Mouse (Mus musculus): ENCODE results near the gene Fetub. TPM values are rescaled to one million over a fixed set of nuclear protein-coding genes. Genes with fewer than 3 reads are reported as not detected.

The Fetub gene
- under 1 TPM in 1 of 4 experiments, not detected in 3; 0.62 TPM for total RNA-seq (2022)

DNA sequence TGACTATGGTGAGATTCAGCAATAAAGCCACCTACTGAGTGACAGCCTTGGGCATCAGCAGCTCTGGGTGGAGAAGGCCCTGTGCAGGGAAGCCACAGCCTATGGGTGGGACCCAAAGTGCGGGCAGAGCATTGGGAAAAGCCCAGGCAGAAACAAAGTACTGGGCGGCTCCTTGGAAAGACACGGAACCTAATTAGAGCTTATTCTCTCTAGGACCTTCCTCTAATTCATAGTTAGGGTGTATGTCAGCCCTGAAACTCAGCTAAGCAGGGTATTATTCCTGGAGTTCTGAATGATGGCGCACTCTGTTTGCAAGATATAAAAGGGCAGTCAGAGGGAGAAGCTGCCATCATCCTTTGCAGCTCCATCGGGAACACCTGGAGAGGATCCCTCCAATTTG, at the start of gene Fetub:
TSS of gene Fetub (plus strand) at position 301 of the 400 bp plus-strand sequence.
- DNase-seq (ENCODE audit: low spot score in 2 of 2), result no peak

DNA sequence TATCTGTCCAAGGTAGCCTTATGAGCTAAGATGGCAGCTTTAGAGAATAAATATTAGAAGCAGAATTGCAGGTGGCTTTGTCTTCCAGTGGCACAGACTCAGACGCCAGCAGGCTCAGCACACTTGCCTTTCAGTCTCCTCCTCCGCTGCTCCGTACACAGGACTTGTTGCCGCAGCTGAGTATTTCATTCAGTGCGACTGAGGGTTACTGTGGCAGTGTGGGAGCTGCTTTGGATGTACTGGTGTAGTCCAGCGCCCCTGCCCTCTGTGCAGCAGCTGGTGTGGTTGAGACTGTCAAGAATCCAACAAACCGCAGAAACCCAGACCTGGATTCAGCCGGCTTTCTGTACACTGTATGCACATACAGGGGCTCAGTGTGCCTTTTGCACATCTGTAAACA, 45.7 kb upstream of the Fetub start:
- DNase-seq (ENCODE audit: low spot score in 2 of 2), result no peak

DNA sequence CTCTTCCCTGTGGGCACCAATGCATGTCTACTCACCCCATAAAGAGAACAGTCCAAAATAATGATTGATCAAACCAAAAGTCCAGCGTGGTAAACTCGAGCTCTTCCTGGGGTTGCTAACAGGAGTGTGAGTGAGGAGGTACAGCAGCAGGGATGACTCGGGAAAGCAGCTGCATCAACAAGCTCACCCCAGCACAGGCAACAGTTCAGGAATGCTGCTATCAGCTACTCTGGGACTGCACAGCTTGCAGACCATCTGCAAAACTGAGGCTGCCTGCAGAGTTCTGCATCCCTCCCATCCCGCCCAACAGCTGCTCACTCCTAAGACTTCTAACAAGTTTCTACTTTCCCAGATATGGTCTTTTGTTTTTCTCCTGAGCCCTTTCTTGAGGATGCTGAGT, 44.8 kb upstream of the Fetub start:
- DNase-seq (ENCODE audit: low spot score in 2 of 2), result no peak

DNA sequence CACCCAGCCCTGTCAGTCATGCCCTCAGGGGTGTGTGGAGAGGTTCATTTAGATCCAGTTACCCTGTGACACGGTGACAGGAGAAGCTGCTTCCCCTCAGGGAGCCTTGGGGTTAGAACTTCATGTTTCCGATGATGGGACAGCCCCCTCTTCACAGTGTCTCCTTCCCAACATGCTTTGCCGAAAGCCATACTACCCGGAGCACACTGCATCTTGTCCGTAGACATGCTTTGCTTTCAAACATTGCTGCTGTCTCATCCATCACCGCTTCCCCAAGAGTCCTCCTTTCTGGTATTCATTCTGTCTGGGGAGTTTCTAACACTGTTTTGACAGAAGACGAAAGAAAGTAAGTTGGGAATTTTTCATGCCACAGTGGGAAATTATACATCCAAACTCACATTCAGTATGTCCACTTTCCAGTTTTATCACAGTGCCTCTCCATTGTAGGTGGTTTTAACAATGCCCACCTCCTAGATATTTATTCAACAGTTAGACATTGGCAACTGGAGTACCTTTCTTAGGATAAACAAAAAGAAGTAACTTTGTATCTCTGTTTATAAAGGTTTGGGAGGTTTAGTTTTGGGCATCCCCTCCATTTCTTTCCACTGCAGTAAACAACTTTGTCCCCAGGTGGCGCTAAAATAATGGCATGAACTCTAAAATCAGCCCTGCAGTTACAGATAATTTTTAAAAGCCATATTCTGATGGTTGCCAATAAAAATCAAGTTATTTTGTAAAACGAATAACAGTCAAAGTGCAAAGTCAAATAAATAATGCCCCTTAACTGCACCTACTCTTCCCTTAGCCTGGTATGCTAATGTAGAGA, 41.7 kb upstream of the Fetub start:
- no peak for DNase-seq (ENCODE audit: low spot score in 2 of 2)

DNA sequence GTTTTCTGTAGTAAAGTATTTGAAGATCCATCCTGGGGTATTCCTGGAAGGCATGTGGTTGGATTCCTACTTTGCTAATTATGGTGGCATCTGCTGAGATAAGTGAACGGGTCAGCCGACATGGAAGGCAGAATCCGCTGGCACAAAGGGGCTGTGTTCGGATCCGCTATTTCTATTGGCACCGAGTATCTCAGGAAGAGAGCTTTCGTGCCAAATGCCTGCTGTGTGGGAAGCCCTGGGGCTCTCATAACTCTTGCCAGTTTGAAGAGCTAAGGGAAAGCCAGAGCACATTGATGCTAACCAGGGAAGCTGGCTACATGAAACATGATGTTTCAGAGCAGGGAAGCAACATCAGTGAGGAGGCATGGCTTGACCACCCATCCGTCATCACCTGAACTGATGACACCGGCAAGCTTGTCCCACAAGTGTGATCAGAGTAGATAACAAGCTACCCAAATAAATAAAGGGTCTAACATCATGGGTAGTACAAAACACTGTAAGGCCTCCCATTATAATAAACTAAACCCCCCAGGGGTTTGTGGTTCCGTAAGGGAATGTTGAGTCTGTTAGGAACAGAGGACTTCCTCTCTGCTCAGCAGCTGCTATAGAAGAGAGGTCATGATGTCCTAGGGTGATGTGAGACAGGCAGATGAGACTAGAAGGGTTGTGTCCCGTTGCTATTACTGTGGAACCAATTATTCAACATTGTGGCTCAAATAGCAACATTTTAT, 40.3 kb upstream of the Fetub start:
- no peak for DNase-seq (ENCODE audit: low spot score in 2 of 2)

DNA sequence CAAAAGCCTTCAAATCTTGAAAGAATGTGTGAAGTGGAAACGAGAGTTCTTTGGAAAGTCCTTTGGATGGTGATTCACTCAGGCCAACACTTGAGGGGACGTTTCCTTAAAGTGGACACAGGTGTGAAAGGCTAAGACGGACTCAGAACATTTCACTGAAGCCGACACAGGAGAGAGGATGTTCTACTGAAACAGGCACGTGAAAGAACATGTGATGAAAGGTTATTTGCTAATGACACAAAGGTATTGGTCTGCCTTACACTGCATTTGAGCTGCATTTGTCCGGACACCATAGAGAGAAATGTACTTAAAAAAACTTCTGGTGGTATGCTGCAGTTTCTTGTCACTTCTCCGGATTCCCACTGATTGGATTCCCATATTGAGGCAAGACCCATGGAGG, 39.4 kb upstream of the Fetub start:
- no peak for DNase-seq (ENCODE audit: low spot score in 2 of 2)

DNA sequence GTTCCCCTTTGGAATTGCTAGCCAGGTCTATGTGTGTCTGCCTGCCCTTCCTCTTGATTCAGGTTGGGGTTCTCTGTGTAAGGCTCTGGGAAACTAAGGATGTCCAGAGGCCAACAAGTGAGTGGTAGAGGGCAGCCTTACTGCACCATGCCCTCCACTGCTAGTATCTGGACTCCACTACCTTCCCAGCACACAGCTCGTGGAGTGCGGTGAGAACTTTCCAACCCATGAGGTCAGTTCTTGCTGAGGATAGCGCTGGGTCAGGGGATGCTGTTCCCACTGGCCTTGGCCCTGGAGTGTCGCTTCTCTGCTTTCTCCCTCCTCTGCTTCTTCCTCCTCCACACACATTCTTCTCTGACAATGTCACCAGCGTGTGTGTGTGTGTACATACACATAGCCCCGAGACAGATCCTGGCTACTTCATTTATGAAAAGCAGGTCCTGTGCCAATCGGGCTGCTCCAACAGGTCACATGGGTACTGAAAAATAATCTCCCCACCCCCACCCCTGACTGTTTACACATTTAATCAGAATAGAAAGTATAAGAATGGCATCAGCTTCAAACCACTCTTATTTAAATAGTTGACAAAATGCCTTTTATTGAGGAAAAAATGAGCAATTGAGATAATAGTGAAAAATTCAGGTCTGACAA, 38.1 kb upstream of the Fetub start:
- no peak for DNase-seq (ENCODE audit: low spot score in 2 of 2)

DNA sequence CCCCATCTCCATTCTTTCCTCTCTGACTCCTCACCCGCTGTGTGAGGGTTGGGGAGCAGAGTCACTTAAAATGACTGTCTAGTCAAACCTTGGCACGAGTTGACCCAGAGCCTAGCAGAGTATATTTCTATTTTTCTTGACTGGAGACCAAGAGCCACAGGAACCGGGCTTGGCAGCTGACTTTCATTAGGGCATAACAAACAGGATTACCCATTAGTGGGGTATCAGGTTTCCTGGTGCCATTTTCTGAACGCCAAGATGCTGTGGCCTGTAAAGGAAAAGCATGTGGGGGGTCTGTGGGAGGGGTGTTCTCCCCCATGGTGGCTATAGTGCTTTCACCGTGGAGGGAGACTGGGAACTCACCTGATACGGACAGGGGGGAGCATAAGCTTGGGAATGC, 37.2 kb upstream of the Fetub start:
- no peak for DNase-seq (ENCODE audit: low spot score in 2 of 2)

DNA sequence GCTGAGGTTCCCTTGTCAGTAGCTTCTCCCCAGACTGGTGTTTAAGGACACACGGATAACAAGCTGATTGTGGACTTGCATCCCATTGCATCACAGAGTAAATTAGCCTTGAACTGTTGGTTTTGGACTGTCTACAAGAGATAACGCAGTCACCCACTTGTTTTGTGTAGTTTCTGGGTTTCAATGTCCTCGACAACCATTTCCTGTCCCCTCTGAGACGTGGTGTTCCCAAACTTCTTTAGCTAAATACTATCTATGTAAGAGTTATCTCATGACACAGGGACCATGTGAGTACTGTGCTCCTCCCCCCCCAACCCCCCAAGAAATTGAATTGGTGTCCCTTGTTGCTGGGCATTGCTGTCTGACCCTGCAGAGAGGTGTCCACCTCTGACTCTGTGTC, 36.6 kb upstream of the Fetub start:
- DNase-seq (ENCODE audit: low spot score in 2 of 2), result no peak

DNA sequence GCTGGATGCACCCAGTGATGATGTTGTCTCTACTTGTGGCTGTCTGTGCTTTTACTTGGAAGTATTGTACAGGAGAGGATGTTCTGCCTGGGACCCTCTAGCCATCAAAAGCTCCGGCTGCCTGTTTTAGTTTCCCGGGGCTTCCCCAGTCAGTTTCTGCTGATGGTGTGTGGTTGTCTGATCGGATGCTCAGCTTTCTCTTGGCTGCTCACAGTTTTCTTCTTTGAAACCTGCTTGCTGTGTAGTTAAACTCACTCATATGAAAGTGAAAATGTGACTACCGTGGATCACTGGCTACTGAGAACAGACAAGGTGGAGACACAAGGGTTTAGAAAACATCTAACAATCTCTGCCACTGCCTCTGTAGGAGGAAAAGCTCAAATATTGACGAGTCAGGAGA, 34.7 kb upstream of the Fetub start:
- DNase-seq (ENCODE audit: low spot score in 2 of 2), result no peak

DNA sequence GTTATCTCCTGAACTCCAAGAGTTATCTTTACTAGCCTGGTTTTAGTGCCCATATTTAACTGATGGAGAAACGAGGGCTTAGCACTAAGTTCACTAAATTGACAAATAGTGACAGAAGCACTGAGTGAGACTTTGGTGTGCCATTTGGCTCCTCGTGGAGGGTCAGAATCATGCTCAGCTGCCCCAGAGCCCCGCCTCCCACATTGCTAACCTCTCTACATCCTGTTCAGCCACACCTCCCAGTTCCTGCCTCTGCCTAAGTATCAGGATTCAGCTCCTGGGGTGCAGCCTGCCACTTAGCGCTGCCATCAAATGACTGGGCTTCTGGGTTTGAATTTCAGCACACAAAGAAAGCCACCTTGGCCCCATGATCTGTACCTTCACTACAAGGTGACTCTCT, 32.8 kb upstream of the Fetub start:
- no peak for DNase-seq (ENCODE audit: low spot score in 2 of 2)

DNA sequence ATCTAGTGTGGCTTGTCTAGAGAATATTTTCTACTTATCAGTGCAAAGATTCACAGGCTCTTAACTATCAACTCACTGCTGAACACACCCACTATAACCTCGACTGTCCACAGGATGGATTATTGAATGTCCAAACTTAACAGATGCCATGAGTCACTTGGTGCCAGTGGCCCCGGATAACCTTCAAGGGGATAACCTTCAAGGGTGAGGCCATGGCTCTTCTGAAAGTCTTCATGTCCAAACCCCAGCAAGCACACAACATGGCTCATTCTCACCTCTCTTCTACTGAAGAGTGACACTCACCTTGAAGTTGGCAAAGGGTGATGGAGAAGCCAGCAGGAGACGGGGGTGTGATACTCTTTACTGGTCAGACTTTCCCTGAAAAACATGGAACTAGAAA, 31.4 kb upstream of the Fetub start:
- DNase-seq (ENCODE audit: low spot score in 2 of 2), result no peak

DNA sequence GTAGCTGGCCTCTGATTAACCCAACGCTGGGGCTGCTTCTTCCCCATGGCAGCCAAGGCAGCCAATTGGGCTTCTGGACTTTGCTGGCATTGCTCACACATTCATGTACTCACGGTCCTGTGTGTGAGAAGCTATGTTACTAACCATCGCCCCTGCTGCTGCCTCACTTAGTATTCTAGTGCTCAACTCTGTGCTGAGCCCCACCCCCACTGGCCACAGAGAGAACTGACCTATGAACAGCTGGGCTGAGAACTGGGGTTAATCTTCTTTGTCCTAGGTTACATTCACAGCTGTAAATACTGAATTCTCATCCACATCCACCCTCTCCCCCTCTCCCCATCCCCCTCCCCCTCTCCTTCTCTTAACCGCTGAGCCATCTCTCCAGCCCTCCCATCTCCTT, 29.3 kb upstream of the Fetub start:
- no peak for DNase-seq (ENCODE audit: low spot score in 2 of 2)

DNA sequence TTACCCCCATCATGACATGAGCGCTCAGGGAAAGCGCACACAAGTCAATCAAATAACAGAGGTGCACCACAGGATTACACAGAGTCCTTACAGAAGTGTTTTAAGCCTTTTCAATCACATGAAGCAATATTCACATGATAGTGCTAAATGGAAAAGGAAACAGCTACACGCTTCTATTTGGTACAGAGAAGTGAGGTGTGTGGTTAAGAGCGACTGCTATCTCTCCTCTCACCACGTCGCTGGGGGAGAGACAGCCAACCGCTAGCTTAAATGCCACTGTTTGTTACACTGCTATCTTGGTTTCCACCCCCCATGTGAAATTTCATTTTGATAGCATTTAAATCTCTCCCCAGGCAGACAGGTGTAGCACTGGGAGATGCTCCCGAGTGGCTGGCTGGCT, 28.4 kb upstream of the Fetub start:
- no peak for DNase-seq (ENCODE audit: low spot score in 2 of 2)

DNA sequence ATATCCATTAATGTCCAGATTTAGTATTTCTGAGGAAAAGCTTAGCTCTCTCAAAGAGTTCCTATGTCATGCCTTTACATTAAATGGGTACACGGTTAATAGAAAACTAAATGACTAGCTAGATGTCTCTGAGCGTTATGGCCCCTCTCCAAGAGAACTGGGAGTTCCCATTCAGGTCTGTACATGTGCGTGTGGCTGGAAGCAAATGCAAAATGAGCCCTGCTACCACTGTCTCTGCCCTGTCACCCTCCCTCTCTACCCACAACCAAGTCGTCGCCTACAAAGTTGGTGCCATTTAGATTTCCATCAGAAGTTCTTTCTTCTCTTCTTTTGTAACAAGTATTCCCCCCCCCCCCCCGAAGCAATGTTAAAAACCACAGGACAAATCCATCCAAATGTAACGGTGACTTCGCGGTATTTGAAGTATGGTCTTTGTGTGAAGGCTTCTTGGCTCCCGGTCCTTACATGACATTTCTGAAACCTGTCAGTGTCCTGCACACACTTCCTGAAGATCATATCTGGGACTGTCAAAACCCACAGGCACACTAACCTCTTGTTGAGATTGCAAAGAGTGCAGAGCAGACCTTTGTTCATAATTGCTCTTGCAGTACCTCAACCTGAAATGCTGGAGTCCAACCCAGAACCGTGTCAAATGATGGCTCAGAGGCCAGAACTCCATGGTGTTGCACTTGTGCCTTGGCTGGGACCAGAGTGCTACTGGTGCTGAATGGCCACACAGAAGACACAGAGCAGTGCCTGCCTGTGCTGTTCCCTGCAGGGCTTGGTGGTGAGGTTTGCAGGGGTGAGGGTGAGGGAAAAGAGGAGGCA, 27.2 kb upstream of the Fetub start, which contains the start of gene Ahsg:
TSS of gene Ahsg (plus strand) at position 595 of the 828 bp plus-strand sequence.
- no peak for DNase-seq (ENCODE audit: low spot score in 2 of 2)

DNA sequence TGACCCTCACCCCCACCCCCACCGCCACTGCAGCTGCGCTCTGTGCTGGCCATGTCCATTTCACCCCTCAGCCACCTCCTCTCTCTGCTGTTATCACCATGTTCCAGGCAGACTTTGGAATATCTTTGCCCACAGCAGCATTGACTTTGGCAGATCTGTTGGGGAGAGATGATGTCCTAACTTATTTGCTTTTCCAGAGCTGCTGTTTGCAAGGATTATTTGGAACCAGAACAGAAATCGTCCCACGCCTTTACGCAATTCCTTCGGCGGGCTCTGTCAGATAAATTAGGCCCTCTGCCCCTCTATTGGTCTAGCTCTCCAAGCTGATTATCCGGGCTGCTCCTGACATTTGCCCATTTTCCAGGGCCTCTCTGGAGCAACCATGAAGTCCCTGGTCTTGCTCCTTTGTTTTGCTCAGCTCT, 26.4 kb upstream of the Fetub start:
- DNase-seq (ENCODE audit: low spot score in 2 of 2), result no peak

DNA sequence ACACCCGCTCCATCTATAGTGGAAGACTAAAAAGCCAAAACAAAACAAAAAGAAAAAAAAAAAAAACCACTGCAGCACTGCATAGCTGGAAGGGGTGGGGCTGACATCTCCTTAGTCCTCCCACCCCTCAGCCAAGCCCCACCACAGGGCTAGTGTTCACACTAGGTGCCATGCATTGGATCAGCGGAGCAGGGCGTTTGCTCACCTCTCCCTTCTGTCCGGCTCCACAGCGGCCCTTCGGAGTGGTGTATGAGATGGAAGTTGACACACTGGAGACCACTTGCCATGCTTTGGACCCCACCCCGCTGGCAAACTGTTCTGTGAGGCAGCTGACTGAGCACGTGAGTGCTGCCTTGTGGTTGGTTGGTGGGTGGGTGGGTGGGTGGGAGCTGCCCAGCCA, 24.0 kb upstream of the Fetub start:
- no peak for DNase-seq (ENCODE audit: low spot score in 2 of 2)

DNA sequence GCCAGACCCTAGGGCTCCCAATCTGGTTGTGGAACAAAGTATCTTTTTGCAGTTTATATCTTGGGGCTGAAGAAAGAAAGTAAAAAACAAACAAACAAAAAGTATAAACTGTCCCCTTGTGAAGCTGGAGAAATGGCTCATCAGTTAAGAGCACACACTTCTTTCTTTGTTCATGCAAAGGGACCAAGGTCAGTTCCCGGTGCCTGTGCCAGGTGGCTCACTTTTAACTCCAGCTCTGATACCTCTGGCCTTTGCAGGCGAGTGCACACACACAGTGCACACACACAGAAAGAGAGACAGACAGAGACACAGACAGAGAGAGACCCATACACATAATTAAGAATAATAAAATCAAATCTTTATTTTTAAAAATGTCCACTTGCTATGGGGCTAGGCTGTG, 21.5 kb upstream of the Fetub start:
- DNase-seq (ENCODE audit: low spot score in 2 of 2), result no peak

DNA sequence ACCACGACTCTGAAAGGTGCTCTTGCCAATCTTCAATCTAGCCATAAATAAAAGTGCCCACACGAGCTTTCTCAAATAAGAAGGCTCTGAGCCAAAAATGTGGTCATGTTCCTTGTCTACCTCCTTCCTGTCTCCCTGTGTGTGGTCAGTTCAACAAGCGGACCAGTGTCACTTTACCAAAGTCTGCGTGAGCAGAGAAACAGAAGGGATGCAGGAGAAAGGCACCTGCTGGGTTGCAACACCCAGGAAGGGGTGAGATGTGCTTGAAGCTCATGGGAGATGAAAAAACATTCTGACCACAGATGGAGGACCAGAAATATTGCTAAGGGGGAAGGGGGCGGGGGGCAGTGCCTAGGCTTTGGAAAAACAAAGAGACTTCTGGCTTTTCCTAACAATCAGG, 18.8 kb upstream of the Fetub start:
- no peak for DNase-seq (ENCODE audit: low spot score in 2 of 2)

DNA sequence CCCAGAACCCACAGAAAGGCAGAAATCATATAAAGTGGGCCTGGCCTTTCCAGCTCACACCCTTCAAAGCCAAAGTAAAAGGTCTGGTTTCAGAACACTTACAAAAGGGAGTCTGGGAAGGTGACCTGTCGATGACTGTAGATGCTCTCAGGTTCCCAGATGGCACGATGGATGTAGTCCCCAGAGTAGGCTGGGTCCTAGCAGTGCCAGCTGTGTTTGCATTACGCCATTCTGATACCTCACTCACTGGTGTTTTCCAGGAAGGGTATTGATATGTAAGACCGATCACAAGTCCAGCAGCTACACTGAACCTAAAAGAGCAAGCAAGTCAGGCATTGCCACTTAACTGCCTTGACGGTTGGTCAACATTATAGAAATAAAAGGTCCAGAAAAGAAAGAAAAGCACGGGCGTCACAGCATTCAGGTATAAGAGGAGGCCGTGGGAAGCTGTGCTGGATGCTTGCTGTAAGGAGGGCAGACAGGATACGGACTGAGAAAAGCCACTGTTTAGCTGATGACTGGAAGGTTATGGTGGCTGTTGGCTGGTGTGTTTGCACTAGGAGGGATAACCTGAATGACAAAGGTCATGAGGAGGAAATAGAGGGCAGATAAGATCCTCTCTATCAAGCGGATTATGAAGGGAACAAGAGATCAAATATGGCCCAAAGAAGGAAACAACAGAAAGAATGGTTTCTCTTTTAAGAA, 18.1 kb upstream of the Fetub start:
- DNase-seq (ENCODE audit: low spot score in 2 of 2), result no peak

DNA sequence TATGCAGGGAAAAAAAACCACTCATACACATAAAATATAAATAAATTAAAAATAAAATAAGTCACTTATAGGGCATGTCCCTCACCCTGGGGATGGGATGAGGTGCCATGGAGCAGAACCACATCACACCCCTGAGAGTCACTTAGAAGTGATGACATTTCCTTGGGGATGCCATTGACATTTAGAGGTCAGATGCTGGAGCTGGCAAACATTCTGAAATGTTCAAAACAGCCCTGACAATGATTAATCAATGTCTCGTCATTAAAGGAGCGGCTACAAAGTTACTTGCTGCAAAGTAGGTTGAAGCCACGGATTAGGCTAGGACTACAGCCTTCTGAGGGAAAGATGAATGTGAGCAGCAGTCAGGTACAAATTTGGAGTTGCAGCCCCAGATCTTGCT, 16.8 kb upstream of the Fetub start:
- DNase-seq (ENCODE audit: low spot score in 2 of 2), result no peak
